Mouse (Mus musculus): Measurements from ENCODE around the gene Try5. TPM values are rescaled to one million over a fixed set of nuclear protein-coding genes. Genes with fewer than 3 reads are reported as not detected.
"Not testable (repeated sequence)": the region's sequence is repeated elsewhere in the genome, so short reads cannot be mapped to it uniquely, and the experiment has no call there.

Try5 gene
- polyA plus RNA-seq (2014; fragmentation: Nextera tagmentation; extraction: Ambion mirVana): 0.27 TPM in 1 of 2 replicates, not detected in the other

- H3K27ac ChIP-seq; H3K9me3 ChIP-seq (ENCODE audit: control insufficient read depth, low read length); H3K4me3 ChIP-seq (replicated peaks; ENCODE audit: low read length); H3K27me3 ChIP-seq (ENCODE audit: control insufficient read depth, insufficient read depth, low read length); H3K4me2 ChIP-seq (replicated peaks); DNase-seq (ENCODE audit: low spot score); ATAC-seq (ENCODE audit: low FRiP score); H3K36me3 ChIP-seq (replicated peaks; ENCODE audit: control insufficient read depth, insufficient read depth); H3K9ac ChIP-seq; H3K4me1 ChIP-seq (replicated peaks; ENCODE audit: control insufficient read depth, insufficient read depth, low read length): not testable (repeated sequence)
- 83% methylated on average over 3 of the region's 3 CpGs for WGBS
Observed at GRCm38 (mm10) chr6:41316741-41317140, at the start of gene Try5. Gene Try5 (minus strand): TSS chr6:41316841.

- Histone ChIP-seq H3K4me3 (replicated peaks; ENCODE audit: low read length) (no peak within 1 kb of the TSS), H3K4me1 (replicated peaks; ENCODE audit: control insufficient read depth, insufficient read depth, low read length) (no peaks in the 10 kb centered on the region), H3K9me3 (ENCODE audit: control insufficient read depth, low read length) (no peaks in the 10 kb centered on the region), H3K27ac (no peak within 1 kb of the TSS), H3K27me3 (ENCODE audit: control insufficient read depth, insufficient read depth, low read length) (no peaks in the 10 kb centered on the region), H3K36me3 (replicated peaks; ENCODE audit: control insufficient read depth, insufficient read depth) (no peaks in the 10 kb centered on the region), H3K4me2 (replicated peaks) (no peak within 1 kb of the TSS), H3K9ac (no peak within 1 kb of the TSS)
- no peak for ATAC-seq (ENCODE audit: low FRiP score)
- no peak for DNase-seq (ENCODE audit: low spot score)
- 88% methylated on average over 2 of the region's 2 CpGs for WGBS
Observed at GRCm38 (mm10) chr6:41353932-41354331, 37.3 kb upstream of the Try5 start, which contains the start of gene Try10. Gene Try10 (plus strand): TSS chr6:41354105.

- Histone ChIP-seq H3K27ac (no peak within 1 kb of the TSS), H3K4me3 (replicated peaks; ENCODE audit: low read length) (no peak within 1 kb of the TSS), H3K4me2 (replicated peaks) (no peak within 1 kb of the TSS), H3K4me1 (replicated peaks; ENCODE audit: control insufficient read depth, insufficient read depth, low read length) (no peaks in the 10 kb centered on the region), H3K9ac (no peak within 1 kb of the TSS), H3K27me3 (ENCODE audit: control insufficient read depth, insufficient read depth, low read length) (no peaks in the 10 kb centered on the region), H3K36me3 (replicated peaks; ENCODE audit: control insufficient read depth, insufficient read depth) (no peaks in the 10 kb centered on the region), H3K9me3 (ENCODE audit: control insufficient read depth, low read length) (no peaks in the 10 kb centered on the region)
- 79% methylated on average over 1 of the region's 1 CpGs for WGBS
- ATAC-seq (ENCODE audit: low FRiP score) (no peak), DNase-seq (ENCODE audit: low spot score) (no peak)
Observed at GRCm38 (mm10) chr6:41301969-41302368, 14.7 kb downstream of the Try5 start, which contains the start of gene Try4. Gene Try4 (plus strand): TSS chr6:41302269.

GRCm38 (mm10) chr6:41298255-41298654 lies 18.4 kb downstream of the Try5 start:
- DNase-seq (ENCODE audit: low spot score) (no peak), ATAC-seq (ENCODE audit: low FRiP score) (no peak)
- Histone ChIP-seq H3K9me3 (ENCODE audit: control insufficient read depth, low read length) (no peaks in the 10 kb centered on the region), H3K4me1 (replicated peaks; ENCODE audit: control insufficient read depth, insufficient read depth, low read length) (no peaks in the 10 kb centered on the region), H3K36me3 (replicated peaks; ENCODE audit: control insufficient read depth, insufficient read depth) (no peaks in the 10 kb centered on the region), H3K4me2 (replicated peaks) (no peak overlapping the region), H3K27me3 (ENCODE audit: control insufficient read depth, insufficient read depth, low read length) (no peaks in the 10 kb centered on the region), H3K4me3 (replicated peaks; ENCODE audit: low read length) (no peak overlapping the region), H3K9ac (no peak overlapping the region), H3K27ac (no peak overlapping the region)
- 14% methylated on average over 1 of the region's 1 CpGs for WGBS

- no peak for DNase-seq (ENCODE audit: low spot score)
- Histone ChIP-seq H3K9me3 (ENCODE audit: control insufficient read depth, low read length) (no peaks in the 10 kb centered on the region), H3K4me2 (replicated peaks) (no peak overlapping the region), H3K9ac (no peak overlapping the region), H3K27ac (no peak overlapping the region), H3K4me1 (replicated peaks; ENCODE audit: control insufficient read depth, insufficient read depth, low read length) (no peaks in the 10 kb centered on the region), H3K36me3 (replicated peaks; ENCODE audit: control insufficient read depth, insufficient read depth) (no peaks in the 10 kb centered on the region), H3K4me3 (replicated peaks; ENCODE audit: low read length) (no peak overlapping the region), H3K27me3 (ENCODE audit: control insufficient read depth, insufficient read depth, low read length) (no peaks in the 10 kb centered on the region)
- ATAC-seq (ENCODE audit: low FRiP score): no peak
- WGBS: 92% methylated on average over 6 of the region's 6 CpGs
Observed at GRCm38 (mm10) chr6:41266140-41266539, 50.5 kb downstream of the Try5 start.

GRCm38 (mm10) chr6:41262796-41263195 lies 53.8 kb downstream of the Try5 start:
- ATAC-seq (ENCODE audit: low FRiP score) (no peak), DNase-seq (ENCODE audit: low spot score) (peak; percentile 37)
- Histone ChIP-seq H3K4me3 (replicated peaks; ENCODE audit: low read length) (no peak overlapping the region), H3K4me2 (replicated peaks) (no peak overlapping the region), H3K27ac (no peak overlapping the region), H3K4me1 (replicated peaks; ENCODE audit: control insufficient read depth, insufficient read depth, low read length) (no peaks in the 10 kb centered on the region), H3K9ac (no peak overlapping the region), H3K27me3 (ENCODE audit: control insufficient read depth, insufficient read depth, low read length) (no peaks in the 10 kb centered on the region), H3K9me3 (ENCODE audit: control insufficient read depth, low read length) (no peaks in the 10 kb centered on the region), H3K36me3 (replicated peaks; ENCODE audit: control insufficient read depth, insufficient read depth) (no peaks in the 10 kb centered on the region)
- WGBS: 43% methylated on average over 3 of the region's 3 CpGs

Other genes starting within 250 kb of the Try5 start
- not detected in 2 replicates for gene Try4, start 14.6 kb downstream of the Try5 start, polyA plus RNA-seq (2014; fragmentation: Nextera tagmentation; extraction: Ambion mirVana)
- gene Try10, start 37.3 kb upstream of the Try5 start, polyA plus RNA-seq (2014; fragmentation: Nextera tagmentation; extraction: Ambion mirVana): not detected in 2 replicates
- not detected in 2 replicates for gene Prss3, start 60.8 kb upstream of the Try5 start, polyA plus RNA-seq (2014; fragmentation: Nextera tagmentation; extraction: Ambion mirVana)
- gene Gm5771, start 75.5 kb upstream of the Try5 start, polyA plus RNA-seq (2014; fragmentation: Nextera tagmentation; extraction: Ambion mirVana): not detected in 2 replicates
- not detected in 2 replicates for gene Gm10334, start 129.3 kb upstream of the Try5 start, polyA plus RNA-seq (2014; fragmentation: Nextera tagmentation; extraction: Ambion mirVana)
- not detected in 2 replicates for gene Prss1, start 142.1 kb upstream of the Try5 start, polyA plus RNA-seq (2014; fragmentation: Nextera tagmentation; extraction: Ambion mirVana)
- not detected in 2 replicates for gene Prss2, start 204.9 kb upstream of the Try5 start, polyA plus RNA-seq (2014; fragmentation: Nextera tagmentation; extraction: Ambion mirVana)